Mouse (Mus musculus) embryonic fibroblast, embryonic 13.5 days (primary cell): ENCODE measurements at regions not wholly inside any gene's neighbourhood (a gene's known extent, or its start where the extent isn't known, plus 50 kb on each side); places are given as distances from the start of the nearest gene placed in this dataset.

Experiments
- CTCF ChIP-seq: IDR thresholded peaks from 2 replicates; pipeline ENCODE4 v1.5.1; 2011; ENCODE audit warnings: mild to moderate bottlenecking, control low read depth, low read length, moderate library complexity, borderline replicate concordance; ENCODE audit not compliant: insufficient read depth
- POLR2A ChIP-seq: IDR thresholded peaks from 2 replicates; pipeline ENCODE4 v1.6.1; 2011; ENCODE audit warnings: low read depth, mild to moderate bottlenecking, control low read depth, low read length, moderate library complexity

DNA sequence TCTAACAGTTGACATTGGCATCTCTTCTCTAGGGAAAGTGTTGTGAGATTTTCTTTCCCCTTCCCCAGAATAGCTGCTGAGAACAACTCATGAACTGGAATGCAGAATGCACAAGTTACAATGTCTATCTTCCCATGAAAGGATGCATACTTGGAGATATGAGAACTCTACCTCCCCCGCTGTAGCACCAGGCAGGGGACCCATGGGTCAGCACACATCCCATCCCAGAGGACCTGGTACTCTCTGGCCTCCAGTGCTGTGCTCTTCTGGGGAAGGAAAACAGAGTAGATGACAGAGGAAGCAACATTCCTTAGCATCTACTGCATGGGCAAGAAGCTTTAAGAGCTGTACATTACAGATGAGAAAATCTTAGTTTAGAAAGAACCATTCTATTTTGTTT lies 209.6 kb downstream of the Trib2 start:
- TF ChIP-seq CTCF (no peak), POLR2A (no peak)
